Mouse (Mus musculus): ENCODE measurements around the gene Pik3r3.

DNA sequence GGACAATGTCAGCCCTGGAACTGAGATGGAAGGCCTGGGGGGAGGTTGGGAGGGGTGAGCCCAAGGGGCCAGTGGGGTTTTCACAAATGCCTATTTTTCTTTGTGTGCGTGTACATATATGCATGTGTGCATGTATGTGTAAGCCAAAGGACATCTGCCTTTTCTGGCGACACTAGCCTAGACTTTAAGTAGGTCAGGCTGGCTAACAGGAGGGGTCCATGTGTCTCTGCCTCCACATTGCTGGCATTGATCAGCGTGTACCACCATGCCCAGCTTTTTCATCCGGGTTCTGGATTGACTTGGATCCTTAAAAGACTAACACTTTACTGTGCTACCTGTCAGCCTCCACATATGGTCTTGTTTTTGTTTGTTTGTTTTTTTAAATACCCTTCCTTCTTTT lies 47.7 kb upstream of the Pik3r3 start:
- no peak for TF ChIP-seq POLR2A (IDR thresholded peaks at IDR 0.05; ENCODE audit: low read depth, low read length)
- TF ChIP-seq CTCF (IDR thresholded peaks at IDR 0.05; ENCODE audit: extremely low read depth, insufficient read depth, insufficient read length, insufficient replicate concordance), result no peak

Measured in spleen, adult 2 months (tissue).